Mouse (Mus musculus) bone marrow, adult 2 months (tissue): ENCODE data around the gene Smim27.

Experiments
- CTCF ChIP-seq: fragments of 200-500 bp; IDR thresholded peaks from 2 replicates; pipeline ENCODE4 v1.5.1; 2011; ENCODE audit warnings: low read length, control low read depth; ENCODE audit not compliant: control insufficient read depth, insufficient read depth
- POLR2A ChIP-seq: fragments of 200-500 bp; IDR thresholded peaks from 2 replicates; pipeline ENCODE4 v1.6.1; 2011; ENCODE audit warnings: low read depth, mild to moderate bottlenecking, control low read depth, low read length, borderline replicate concordance; ENCODE audit not compliant: control insufficient read depth

- TF ChIP-seq CTCF (no peak), POLR2A (no peak)
Observed at GRCm38 (mm10) chr4:40238483-40239408, 30.6 kb upstream of the Smim27 start.
